Mouse (Mus musculus) liver, adult 2 months (tissue): Measurements from ENCODE around the gene Amtn.

Source experiments
- CTCF ChIP-seq: fragments of 200-500 bp; IDR thresholded peaks from 2 replicates; pipeline ENCODE4 v1.5.1; 2011; ENCODE audit warnings: low read depth, low read length, control low read depth
- POLR2A ChIP-seq: fragments of 200-500 bp; IDR thresholded peaks from 2 replicates; pipeline ENCODE4 v1.6.1; 2011; ENCODE audit warnings: low read length, control low read depth; ENCODE audit not compliant: insufficient read depth; ENCODE audit errors: extremely low read depth

DNA sequence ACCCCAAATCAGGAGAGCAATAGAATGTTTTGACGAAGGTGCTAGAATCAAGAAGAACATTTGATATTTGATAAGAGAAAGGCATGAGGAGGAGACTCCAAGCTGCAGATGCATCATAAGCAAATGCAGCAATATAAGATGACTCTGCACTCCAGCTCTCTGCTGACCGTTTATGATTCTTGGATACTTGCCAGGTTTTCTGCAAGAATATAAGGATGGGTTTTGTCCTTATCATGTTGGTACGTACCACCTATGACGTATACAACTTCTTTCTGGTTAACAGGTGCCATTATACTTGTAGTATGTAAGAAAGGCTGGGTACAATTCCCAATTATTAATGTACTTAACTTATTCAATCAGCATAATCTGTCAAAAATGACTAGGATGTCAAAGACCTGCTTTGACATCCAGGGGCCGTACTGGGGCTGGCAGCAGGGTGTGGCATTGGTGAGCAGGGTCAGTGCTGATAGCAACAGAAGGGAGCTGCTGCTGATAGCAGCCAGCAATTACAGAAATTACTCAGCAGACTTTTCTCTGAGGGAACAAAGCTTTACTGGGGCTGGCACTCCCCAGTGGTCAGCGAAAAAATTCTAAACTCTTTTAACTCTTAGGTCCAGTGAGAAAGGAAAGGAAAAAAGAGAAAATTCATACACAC is 5.2 kb upstream of the Amtn start:
- TF ChIP-seq CTCF (no peak), POLR2A (no peak)
